Mouse (Mus musculus) central nervous system, embryonic 18 days (tissue): ENCODE results near the gene Gm8439. TPM values are rescaled to one million over a fixed set of nuclear protein-coding genes. Genes with fewer than 3 reads are reported as not detected.

Experiments used
- polyA plus RNA-seq: library from polyadenylated mRNA; depleted of rRNA; stranded (reverse); fragments of >200 nt; gene quantifications from 2 replicates; pipeline ENCODE4 v1.2.3, GENCODE M21; 2012; rRNA removed

Gm8439 gene
- polyA plus RNA-seq, result not detected in 2 replicates

DNA sequence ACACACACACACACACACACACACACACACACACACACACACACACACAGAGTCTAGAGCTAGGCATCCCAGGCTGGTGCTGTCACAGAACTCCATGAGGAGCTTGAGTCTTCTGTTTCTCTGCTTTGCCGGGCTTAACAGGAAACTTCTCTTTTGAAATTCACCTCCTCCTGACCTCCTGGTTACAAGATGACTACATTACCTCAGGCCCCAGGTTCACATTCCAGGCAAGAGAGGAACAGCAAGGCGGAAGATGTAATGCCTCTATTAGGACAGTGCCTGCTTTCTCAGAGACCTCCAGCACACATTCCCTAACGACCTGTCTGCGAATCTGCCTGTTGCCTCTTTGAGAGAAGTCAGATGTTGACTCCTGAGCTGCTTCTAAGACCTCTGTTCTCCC is at the start of gene Gm8439:
Gene Gm8439, plus strand, starts transcription at position 301 of the 400 bp plus-strand sequence.

DNA sequence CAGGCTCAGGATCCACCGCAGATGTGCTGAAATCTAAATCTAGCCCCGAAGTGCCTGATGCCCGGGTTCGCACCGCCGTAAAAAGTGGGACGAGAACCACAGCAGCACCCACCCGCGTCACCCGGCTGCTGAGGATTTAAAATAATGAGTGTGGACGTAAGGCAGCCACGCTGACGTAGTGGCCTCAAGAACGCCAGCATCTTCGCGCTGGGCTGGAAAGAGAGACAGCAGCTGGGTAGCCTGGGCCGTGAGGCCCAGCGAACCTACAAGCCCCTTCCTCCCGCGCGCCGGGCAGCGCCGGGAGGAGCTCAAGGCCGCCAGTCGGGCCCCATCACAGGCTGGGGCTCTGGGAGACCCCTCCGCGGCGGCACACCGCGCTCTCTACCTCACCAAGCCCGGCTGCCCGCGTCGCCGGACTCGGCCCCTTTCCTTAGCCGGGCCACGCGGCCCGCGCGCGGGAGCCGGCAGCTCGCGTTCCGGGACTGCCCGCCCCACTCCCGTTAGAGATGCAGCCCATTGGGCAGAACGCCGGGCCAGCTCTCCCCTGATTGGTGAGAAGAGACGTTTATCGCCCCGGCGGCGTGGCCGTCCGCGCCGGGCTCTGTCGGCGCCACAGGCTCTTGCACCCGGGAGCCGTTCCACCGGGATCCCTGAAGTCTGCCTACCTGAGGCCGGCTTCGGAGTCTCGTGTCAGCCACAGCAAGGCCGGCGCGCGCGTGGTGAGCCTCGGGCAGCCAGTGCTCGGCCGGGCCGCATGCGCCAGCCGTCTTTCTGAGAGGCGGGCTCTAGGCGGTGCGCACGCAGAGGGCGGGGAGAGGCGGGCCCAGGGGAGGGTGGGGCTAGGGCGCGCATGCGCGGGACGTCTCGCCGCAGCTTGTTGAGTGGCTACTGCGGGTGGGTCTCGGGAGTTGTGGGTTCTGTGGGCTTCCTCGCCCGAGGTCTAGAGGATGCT is 18.8 kb upstream of the Gm8439 start, which contains the start of gene Ctps:
Gene Ctps, minus strand, starts transcription at position 791 of the 952 bp plus-strand sequence.

Other genes starting within 250 kb of the Gm8439 start
- 110 and 114 TPM in 2 replicates for gene Scmh1, start 183.5 kb upstream of the Gm8439 start, polyA plus RNA-seq
- 0.06 and 0.16 TPM in 2 replicates for gene Slfnl1, start 56.5 kb upstream of the Gm8439 start, polyA plus RNA-seq
- 47.2 and 47.3 TPM in 2 replicates for gene Ctps, start 18.5 kb upstream of the Gm8439 start, polyA plus RNA-seq
- gene Cited4, start 77.8 kb downstream of the Gm8439 start, polyA plus RNA-seq, result 1.9 and 2.0 TPM in 2 replicates
- gene Kcnq4, start 159.9 kb downstream of the Gm8439 start, polyA plus RNA-seq, result 16.0 and 16.2 TPM in 2 replicates
- 128 and 136 TPM in 2 replicates for gene Nfyc, start 242.8 kb downstream of the Gm8439 start, polyA plus RNA-seq